In genomic region chr9:107553541-107554318, GRCm38 (mm10) we compare ENCODE assay signal across 8 mouse cellular contexts. TPM values are rescaled to one million over a fixed set of nuclear protein-coding genes. Genes with fewer than 3 reads are reported as not detected.
DNase-seq lines count a peak whose midpoint lies in the region; ATAC-seq and TF ChIP-seq lines count a peak whose summit lies in the region.

No protein-coding gene starts in this region.

- H3K9me3 ChIP-seq in forebrain, embryonic 13.5 days (replicated peaks), result no peaks in the 10 kb centered on the region
- H3K9me3 ChIP-seq in kidney, postnatal 0 days (replicated peaks; ENCODE audit: low read length), result no peaks in the 10 kb centered on the region
- H3K9me3 ChIP-seq in midbrain, embryonic 16.5 days (replicated peaks; ENCODE audit: control insufficient read depth, low read length, poor library complexity, severe bottlenecking), result no peaks in the 10 kb centered on the region

- peak overlapping the region; percentile 90 for H3K9ac ChIP-seq in forebrain, embryonic 13.5 days
- peak overlapping the region; percentile 59 for H3K9ac ChIP-seq in kidney, postnatal 0 days (ENCODE audit: low read depth, low read length)
- peak overlapping the region; percentile 88 for H3K9ac ChIP-seq in midbrain, embryonic 16.5 days (ENCODE audit: low read depth, low read length)

- peak; percentile 72 for DNase-seq in kidney, adult 2 months
- DNase-seq in kidney, postnatal 14 days, result no peak
- DNase-seq in Patski (ENCODE audit: low read depth, low spot score), result no peak
- DNase-seq in kidney, postnatal 0 days (ENCODE audit: low spot score), result peak; percentile 88
- no peak for DNase-seq in adipocyte (ENCODE audit: low spot score)

- TF ChIP-seq CTCF in kidney, adult 2 months (conservative IDR thresholded peaks at IDR 0.05; ENCODE audit: insufficient read depth, insufficient read length, low read depth, low read length), result no peak
- TF ChIP-seq CTCF in Patski (IDR thresholded peaks at IDR 0.05), result no peak
- TF ChIP-seq CTCF in kidney, postnatal 0 days (IDR thresholded peaks at IDR 0.05; ENCODE audit: low read depth), result no peak

- H3K4me1 ChIP-seq in kidney, adult 2 months (ENCODE audit: control insufficient read depth, insufficient read depth, low read length), result peaks cover 28% of the 10 kb centered on the region; the same call in 1 of the 2 replicates
- H3K4me1 ChIP-seq in forebrain, embryonic 13.5 days, result peaks cover 54% of the 10 kb centered on the region
- peaks cover 49% of the 10 kb centered on the region for H3K4me1 ChIP-seq in kidney, postnatal 0 days (replicated peaks; ENCODE audit: insufficient read depth, low read length)
- peaks cover 33% of the 10 kb centered on the region for H3K4me1 ChIP-seq in midbrain, embryonic 16.5 days (ENCODE audit: control insufficient read depth, insufficient read depth, low read length)

- H3K4me2 ChIP-seq in forebrain, embryonic 13.5 days, result peak overlapping the region; percentile 75
- peak overlapping the region; percentile 75 for H3K4me2 ChIP-seq in kidney, postnatal 0 days (ENCODE audit: low read length)
- H3K4me2 ChIP-seq in midbrain, embryonic 16.5 days (ENCODE audit: low read length), result peak overlapping the region; percentile 87

- no peak for TF ChIP-seq POLR2A in kidney, adult 2 months (IDR thresholded peaks at IDR 0.05; ENCODE audit: low read depth, low read length)

- no peaks in the 10 kb centered on the region for H3K27me3 ChIP-seq in kidney, adult 2 months (replicated peaks; ENCODE audit: control insufficient read depth, insufficient read depth, low read length)
- no peaks in the 10 kb centered on the region for H3K27me3 ChIP-seq in Patski
- peaks cover 44% of the 10 kb centered on the region for H3K27me3 ChIP-seq in forebrain, embryonic 13.5 days
- no peaks in the 10 kb centered on the region for H3K27me3 ChIP-seq in kidney, postnatal 0 days (ENCODE audit: insufficient read depth, low read length)
- H3K27me3 ChIP-seq in midbrain, embryonic 16.5 days (ENCODE audit: control insufficient read depth, insufficient read depth, low read depth, low read length), result peaks cover 33% of the 10 kb centered on the region

- POLR2A ChIA-PET in Patski (lab: Charles Lee), result interaction anchor here (0.7 to 2.7 kb wide), 7 partner anchors 9 to 255 kb away, joined by 3 to 10 read pairs (median 3); partner anchors contain the start of genes Cyb561d2, Hyal3, Ifrd2 and Nprl2

- CTCF ChIA-PET in Patski (lab: Charles Lee), result no interaction called here

- ATAC-seq in Patski, result peak; percentile 27
- peak; percentile 77 for ATAC-seq in forebrain, embryonic 13.5 days
- peak; percentile 45 for ATAC-seq in kidney, postnatal 0 days (replicated peaks; ENCODE audit: low FRiP score, low read depth)
- ATAC-seq in midbrain, embryonic 16.5 days, result peak; percentile 77
- ATAC-seq in monocyte, adult 5-6 weeks (replicated peaks; ENCODE audit: insufficient number of reproducible peaks, low FRiP score, low TSS enrichment, poor library complexity, severe bottlenecking), result no peak

- in situ Hi-C loops in Patski (cut with MboI; ENCODE audit: low pct_unique_long_range_greater_than_20kb), result no loop called here

- peaks cover 3% of the 10 kb centered on the region; the same call in 1 of the 2 replicates for H3K36me3 ChIP-seq in kidney, adult 2 months (ENCODE audit: control insufficient read depth, insufficient read depth, low read length)
- H3K36me3 ChIP-seq in forebrain, embryonic 13.5 days (ENCODE audit: poor library complexity, severe bottlenecking), result peaks cover 19% of the 10 kb centered on the region
- H3K36me3 ChIP-seq in kidney, postnatal 0 days (ENCODE audit: insufficient read depth, low read length), result peaks cover 15% of the 10 kb centered on the region
- peaks cover 10% of the 10 kb centered on the region for H3K36me3 ChIP-seq in midbrain, embryonic 16.5 days (ENCODE audit: control insufficient read depth, insufficient read depth, low read length)

- 7% methylated on average over 37 of the region's 37 CpGs for WGBS in kidney, adult 2 months
- WGBS in forebrain, embryonic 13.5 days, result 4% methylated on average over 36 of the region's 37 CpGs
- WGBS in kidney, postnatal 0 days, result 2% methylated on average over 37 of the region's 37 CpGs
- 7% methylated on average over 37 of the region's 37 CpGs for WGBS in midbrain, embryonic 16.5 days

- H3K27ac ChIP-seq in kidney, adult 2 months (ENCODE audit: insufficient read depth, low read depth, low read length), result peak overlapping the region; percentile 70
- peak overlapping the region; percentile 83 for H3K27ac ChIP-seq in forebrain, embryonic 13.5 days
- peak overlapping the region; percentile 97 for H3K27ac ChIP-seq in kidney, postnatal 0 days
- H3K27ac ChIP-seq in midbrain, embryonic 16.5 days (ENCODE audit: low read length), result peak overlapping the region; percentile 84

- peak overlapping the region; percentile 45 for H3K4me3 ChIP-seq in kidney, adult 2 months (ENCODE audit: insufficient read depth, low read depth, low read length)
- H3K4me3 ChIP-seq in forebrain, embryonic 13.5 days, result peak overlapping the region; percentile 74
- H3K4me3 ChIP-seq in kidney, postnatal 0 days (replicated peaks; ENCODE audit: low read depth, low read length), result peak overlapping the region; percentile 38
- H3K4me3 ChIP-seq in midbrain, embryonic 16.5 days (ENCODE audit: low read depth, low read length), result peak overlapping the region; percentile 80

RNA-seq across cellular contexts. Expression of gene Rassf1, which starts 2.4 kb away (rescaled TPM):
- polyA plus RNA-seq in kidney, adult 2 months (2012; rRNA removed), result 23.0 and 24.0 TPM in 2 replicates
- 51.8 TPM for polyA plus RNA-seq in Patski (2021)
- 39.3 and 43.2 TPM in 2 replicates for polyA plus RNA-seq in forebrain, embryonic 13.5 days (2015; fragmentation: Nextera tagmentation; extraction: Ambion mirVana)
- polyA plus RNA-seq in kidney, postnatal 0 days (2015; fragmentation: Nextera tagmentation; extraction: Ambion mirVana), result 49.8 and 53.6 TPM in 2 replicates
- 45.3 and 49.4 TPM in 2 replicates for polyA plus RNA-seq in midbrain, embryonic 16.5 days (2015; fragmentation: Nextera tagmentation; extraction: Ambion mirVana)
- total RNA-seq in monocyte, adult 5-6 weeks (2017), result 67.8 to 117 TPM (median 83.9 TPM) in 3 replicates

RNA-seq across cellular contexts. Expression of gene Zmynd10, which starts 6.6 kb away (rescaled TPM):
- polyA plus RNA-seq in kidney, adult 2 months (2012; rRNA removed), result 52.6 and 52.9 TPM in 2 replicates
- polyA plus RNA-seq in Patski (2021), result 7.3 TPM
- polyA plus RNA-seq in forebrain, embryonic 13.5 days (2015; fragmentation: Nextera tagmentation; extraction: Ambion mirVana), result 2.0 and 4.0 TPM in 2 replicates
- 6.7 and 7.9 TPM in 2 replicates for polyA plus RNA-seq in kidney, postnatal 0 days (2015; fragmentation: Nextera tagmentation; extraction: Ambion mirVana)
- polyA plus RNA-seq in midbrain, embryonic 16.5 days (2015; fragmentation: Nextera tagmentation; extraction: Ambion mirVana), result 3.5 and 6.1 TPM in 2 replicates
- total RNA-seq in monocyte, adult 5-6 weeks (2017), result 3.2 to 4.0 TPM in 2 of 3 replicates, not detected in the other

RNA-seq across cellular contexts. Expression of gene Tusc2, which starts 9.3 kb away (rescaled TPM):
- 82.5 and 93.8 TPM in 2 replicates for polyA plus RNA-seq in kidney, adult 2 months (2012; rRNA removed)
- 30.1 TPM for polyA plus RNA-seq in Patski (2021)
- 80.7 and 84.8 TPM in 2 replicates for polyA plus RNA-seq in forebrain, embryonic 13.5 days (2015; fragmentation: Nextera tagmentation; extraction: Ambion mirVana)
- 52.1 and 53.0 TPM in 2 replicates for polyA plus RNA-seq in kidney, postnatal 0 days (2015; fragmentation: Nextera tagmentation; extraction: Ambion mirVana)
- polyA plus RNA-seq in midbrain, embryonic 16.5 days (2015; fragmentation: Nextera tagmentation; extraction: Ambion mirVana), result 123 and 127 TPM in 2 replicates
- 16.0 to 23.9 TPM (median 21.4 TPM) in 3 replicates for total RNA-seq in monocyte, adult 5-6 weeks (2017)

RNA-seq across cellular contexts. Expression of gene Nprl2, which starts 11.7 kb away (rescaled TPM):
- 61.5 and 62.6 TPM in 2 replicates for polyA plus RNA-seq in kidney, adult 2 months (2012; rRNA removed)
- 32.0 TPM for polyA plus RNA-seq in Patski (2021)
- polyA plus RNA-seq in forebrain, embryonic 13.5 days (2015; fragmentation: Nextera tagmentation; extraction: Ambion mirVana), result 59.0 and 61.9 TPM in 2 replicates
- 43.8 and 45.5 TPM in 2 replicates for polyA plus RNA-seq in kidney, postnatal 0 days (2015; fragmentation: Nextera tagmentation; extraction: Ambion mirVana)
- polyA plus RNA-seq in midbrain, embryonic 16.5 days (2015; fragmentation: Nextera tagmentation; extraction: Ambion mirVana), result 76.2 and 82.2 TPM in 2 replicates
- 17.4 to 20.5 TPM (median 18.7 TPM) in 3 replicates for total RNA-seq in monocyte, adult 5-6 weeks (2017)

RNA-seq across cellular contexts. Expression of gene Cyb561d2, which starts 11.7 kb away (rescaled TPM):
- 62.6 and 77.4 TPM in 2 replicates for polyA plus RNA-seq in kidney, adult 2 months (2012; rRNA removed)
- polyA plus RNA-seq in Patski (2021), result 26.2 TPM
- 23.2 and 25.7 TPM in 2 replicates for polyA plus RNA-seq in forebrain, embryonic 13.5 days (2015; fragmentation: Nextera tagmentation; extraction: Ambion mirVana)
- polyA plus RNA-seq in kidney, postnatal 0 days (2015; fragmentation: Nextera tagmentation; extraction: Ambion mirVana), result 50.1 and 53.9 TPM in 2 replicates
- polyA plus RNA-seq in midbrain, embryonic 16.5 days (2015; fragmentation: Nextera tagmentation; extraction: Ambion mirVana), result 44.4 and 50.7 TPM in 2 replicates
- total RNA-seq in monocyte, adult 5-6 weeks (2017), result 8.0 to 27.2 TPM (median 14.4 TPM) in 3 replicates

Comparison
In these comparisons a context has a peak if more than half of its experiments do, and no peak if none do; other contexts are left out.
1. DNase-seq: peak in kidney, adult 2 months (single experiment) and kidney, postnatal 0 days (single experiment); none in kidney, postnatal 14 days (single experiment), Patski (single experiment) and adipocyte (single experiment).
2. Peak in every context shown above with its lines, with median percentiles within 50 percentile points of each other: H3K27ac ChIP-seq, H3K4me3 ChIP-seq, H3K4me2 ChIP-seq and H3K9ac ChIP-seq.